Mouse (Mus musculus) MEL (cell line): ENCODE data around the gene Wdr61. TPM values are rescaled to one million over a fixed set of nuclear protein-coding genes. Genes with fewer than 3 reads are reported as not detected.
A peak's percentile ranks its signal among the peaks of the same experiment; 100 is the strongest.

ENCODE experiments used
- DNase-seq: peaks from one replicate; pipeline ENCODE4 v3.0.0; 2011; ENCODE audit warnings: low read depth, low spot score
- H3K27ac ChIP-seq: 2 replicates; pipeline ENCODE4 v1.5.1; 2012; ENCODE audit warnings: low read depth, mild to moderate bottlenecking, control low read depth, low read length, moderate library complexity; ENCODE audit not compliant: control insufficient read depth
- H3K27me3 ChIP-seq, 2 experiments: fragments of 150-350 bp in 1 of 2; sonication (generic) in 1 of 2; 2 replicates each; pipeline ENCODE4 v1.6.1; 2012; ENCODE audit warnings: low read length in 2 of 2, mild to moderate bottlenecking in 2 of 2, improper control_type of control experiment in 1 of 2, moderate library complexity in 1 of 2; ENCODE audit not compliant: insufficient read depth in 2 of 2, control insufficient read depth in 1 of 2
- H3K36me3 ChIP-seq, 2 experiments: 2 replicates each; pipeline ENCODE4 v1.6.1; 2012 to 2014; ENCODE audit warnings: low read length in 2 of 2, improper control_type of control experiment in 1 of 2, inconsistent platforms in 1 of 2, mild to moderate bottlenecking in 1 of 2; ENCODE audit not compliant: insufficient read depth in 2 of 2, control insufficient read depth in 1 of 2
- H3K4me1 ChIP-seq, 2 experiments: fragments of 150-350 bp in 1 of 2; sonication (generic) in 1 of 2; 2 replicates each; pipeline ENCODE4 v1.6.1; 2012; ENCODE audit warnings: low read length in 2 of 2, improper control_type of control experiment in 1 of 2, mild to moderate bottlenecking in 1 of 2; ENCODE audit not compliant: insufficient read depth in 2 of 2, control insufficient read depth in 1 of 2
- H3K4me3 ChIP-seq, 2 experiments: fragments of 150-350 bp in 1 of 2; sonication (generic) in 1 of 2; 2 replicates each; pipeline ENCODE4 v1.5.1; 2012; ENCODE audit warnings: low read depth in 2 of 2, low read length in 2 of 2, mild to moderate bottlenecking in 2 of 2, moderate library complexity in 2 of 2, control low read depth in 1 of 2, improper control_type of control experiment in 1 of 2; ENCODE audit not compliant: control insufficient read depth in 1 of 2, insufficient read depth in 1 of 2
- H3K79me2 ChIP-seq: 2 replicates; pipeline ENCODE4 v1.6.1; 2012; ENCODE audit warnings: mild to moderate bottlenecking, low read length, moderate library complexity; ENCODE audit not compliant: control insufficient read depth, poor library complexity, insufficient read depth
- H3K9ac ChIP-seq: 2 replicates; pipeline ENCODE4 v1.6.1; 2012; ENCODE audit warnings: low read depth, mild to moderate bottlenecking, control low read depth, low read length, moderate library complexity; ENCODE audit not compliant: control insufficient read depth, poor library complexity, severe bottlenecking
- H3K9me3 ChIP-seq: fragments of 150-350 bp; sonication (generic); replicated peaks from 2 replicates; pipeline ENCODE4 v1.6.1; 2012; ENCODE audit warnings: mild to moderate bottlenecking, low read length, improper control_type of control experiment, moderate library complexity; ENCODE audit not compliant: insufficient read depth
- BHLHE40 ChIP-seq: IDR thresholded peaks from 2 replicates; pipeline ENCODE4 v1.6.1; 2012; ENCODE audit warnings: low read depth, mild to moderate bottlenecking, inconsistent platforms, low read length, improper control_type of control experiment, borderline replicate concordance
- CHD1 ChIP-seq: IDR thresholded peaks from 2 replicates; pipeline ENCODE4 v1.6.1; 2012; ENCODE audit warnings: low read depth, mild to moderate bottlenecking, inconsistent platforms, low read length, improper control_type of control experiment
- CHD2 ChIP-seq: IDR thresholded peaks from 2 replicates; pipeline ENCODE4 v1.6.1; 2011; ENCODE audit warnings: low read length, improper control_type of control experiment
- E2F4 ChIP-seq: IDR thresholded peaks from 2 replicates; pipeline ENCODE4 v1.6.1; 2011; ENCODE audit warnings: low read depth, low read length, improper control_type of control experiment, borderline replicate concordance
- ETS1 ChIP-seq: IDR thresholded peaks from 2 replicates; pipeline ENCODE4 v1.6.1; 2012; ENCODE audit warnings: low read depth, mild to moderate bottlenecking, inconsistent platforms, low read length, improper control_type of control experiment, moderate library complexity
- GABPA ChIP-seq: IDR thresholded peaks from 2 replicates; pipeline ENCODE4 v1.6.1; 2012; ENCODE audit warnings: low read depth, mild to moderate bottlenecking, inconsistent platforms, low read length, improper control_type of control experiment, moderate library complexity
- GATA1 ChIP-seq: IDR thresholded peaks from 2 replicates; pipeline ENCODE4 v1.6.1; 2011; ENCODE audit warnings: low read depth, low read length, improper control_type of control experiment
- HCFC1 ChIP-seq: IDR thresholded peaks from 2 replicates; pipeline ENCODE4 v1.6.1; 2012; ENCODE audit warnings: low read depth, mild to moderate bottlenecking, inconsistent platforms, low read length, improper control_type of control experiment, moderate library complexity
- KAT2A ChIP-seq: conservative IDR thresholded peaks from 2 replicates; pipeline ENCODE4 v1.6.1; 2012; ENCODE audit warnings: low read depth, low read length, improper control_type of control experiment, inconsistent platforms
- MAFK ChIP-seq: IDR thresholded peaks from 2 replicates; pipeline ENCODE4 v1.6.1; 2011; ENCODE audit warnings: low read depth, mild to moderate bottlenecking, low read length, improper control_type of control experiment, borderline replicate concordance
- MAX ChIP-seq: IDR thresholded peaks from 2 replicates; pipeline ENCODE4 v1.6.1; 2011; ENCODE audit warnings: low read length, improper control_type of control experiment
- MEF2A ChIP-seq: IDR thresholded peaks from 2 replicates; pipeline ENCODE4 v1.6.1; 2014; ENCODE audit warnings: low read depth, mild to moderate bottlenecking, inconsistent platforms, low read length, improper control_type of control experiment; ENCODE audit not compliant: poor library complexity, insufficient replicate concordance, severe bottlenecking; ENCODE audit errors: extremely low read depth
- MYB ChIP-seq: IDR thresholded peaks from 2 replicates; pipeline ENCODE4 v1.6.1; 2011; ENCODE audit warnings: mild to moderate bottlenecking, low read depth, low read length, improper control_type of control experiment
- MYC ChIP-seq: IDR thresholded peaks from 2 replicates; pipeline ENCODE4 v1.6.1; 2011; ENCODE audit warnings: low read depth, mild to moderate bottlenecking, low read length, improper control_type of control experiment, moderate library complexity
- NELFE ChIP-seq: IDR thresholded peaks from 2 replicates; pipeline ENCODE4 v1.6.1; 2011; ENCODE audit warnings: low read depth, low read length, improper control_type of control experiment
- NRF1 ChIP-seq: IDR thresholded peaks from 2 replicates; pipeline ENCODE4 v1.6.1; 2014; ENCODE audit warnings: low read depth, mild to moderate bottlenecking, inconsistent platforms, low read length, improper control_type of control experiment, moderate library complexity; ENCODE audit not compliant: poor library complexity, insufficient read depth, severe bottlenecking
- POLR2AphosphoS2 ChIP-seq: IDR thresholded peaks from 2 replicates; pipeline ENCODE4 v1.6.1; 2011; ENCODE audit warnings: low read length, improper control_type of control experiment
- POLR2AphosphoS5 ChIP-seq: IDR thresholded peaks from 2 replicates; pipeline ENCODE4 v1.6.1; 2012; ENCODE audit warnings: low read depth, borderline replicate concordance, mild to moderate bottlenecking, inconsistent platforms, low read length, moderate library complexity, mixed read lengths
- RAD21 ChIP-seq: IDR thresholded peaks from 2 replicates; pipeline ENCODE4 v1.6.1; 2011; ENCODE audit warnings: mild to moderate bottlenecking, low read depth, low read length, improper control_type of control experiment
- RCOR1 ChIP-seq: IDR thresholded peaks from 2 replicates; pipeline ENCODE4 v1.6.1; 2012; ENCODE audit warnings: low read depth, mild to moderate bottlenecking, inconsistent platforms, low read length, improper control_type of control experiment
- TAL1 ChIP-seq: IDR thresholded peaks from 2 replicates; pipeline ENCODE4 v1.6.1; 2012; ENCODE audit warnings: mild to moderate bottlenecking, inconsistent platforms, low read length, moderate library complexity, mixed read lengths
- TBP ChIP-seq: IDR thresholded peaks from 2 replicates; pipeline ENCODE4 v1.8.0; 2011; ENCODE audit warnings: low read depth, low read length, improper control_type of control experiment
- TCF12 ChIP-seq: IDR thresholded peaks from 2 replicates; pipeline ENCODE4 v1.6.1; 2014; ENCODE audit warnings: low read depth, mild to moderate bottlenecking, inconsistent platforms, low read length, improper control_type of control experiment, moderate library complexity
- USF1 ChIP-seq: IDR thresholded peaks from 2 replicates; pipeline ENCODE4 v1.6.1; 2014; ENCODE audit warnings: low read depth, mild to moderate bottlenecking, inconsistent platforms, low read length, improper control_type of control experiment, moderate library complexity
- USF2 ChIP-seq, 2 experiments: IDR thresholded peaks; 2 replicates each; pipeline ENCODE4 v1.6.1; 2011 to 2012; ENCODE audit warnings: improper control_type of control experiment in 2 of 2, low read length in 2 of 2, borderline replicate concordance in 1 of 2, inconsistent platforms in 1 of 2, low read depth in 1 of 2, mild to moderate bottlenecking in 1 of 2; ENCODE audit not compliant: insufficient read depth in 1 of 2
- ZC3H11A ChIP-seq: IDR thresholded peaks from 2 replicates; pipeline ENCODE4 v1.6.1; 2012; ENCODE audit warnings: low read depth, mild to moderate bottlenecking, inconsistent platforms, low read length, improper control_type of control experiment
- ZKSCAN1 ChIP-seq: IDR thresholded peaks from 2 replicates; pipeline ENCODE4 v1.6.1; 2012; ENCODE audit warnings: low read depth, mild to moderate bottlenecking, inconsistent platforms, low read length, improper control_type of control experiment, moderate library complexity
- polyA plus RNA-seq, 2 experiments: library from polyadenylated mRNA; stranded (reverse) in 1 of 2; unstranded in 1 of 2; fragments of >175 nt in 1 of 2; fragments of >200 nt in 1 of 2; gene quantifications; 2 replicates each; pipeline versions ENCODE4 v1.2.1 to v1.2.4; 2012; ENCODE audit warnings: low replicate concordance in 2 of 2, low read depth in 1 of 2; ENCODE audit not compliant: insufficient read length in 2 of 2, insufficient read depth in 1 of 2, missing spikeins in 1 of 2
- total RNA-seq: library from RNA; depleted of rRNA; stranded (reverse); fragments of 300-350 nt; gene quantifications from 2 replicates; pipeline ENCODE4 v1.2.3, GENCODE M21; 2012

The Wdr61 gene
- total and polyA plus RNA-seq, 3 experiments: 182 to 217 TPM; not detected in 1

- no peak for TF ChIP-seq KAT2A
- no peak for TF ChIP-seq CHD2
- TF ChIP-seq HCFC1: 0 out of 2 replicates have a peak, but pooled peaks have one; percentile 53
- TF ChIP-seq POLR2AphosphoS2: 0 out of 2 replicates have a peak, but pooled peaks have one; percentile 28
- TF ChIP-seq TBP: 0 out of 2 replicates have a peak, but pooled peaks have one; percentile 16
- TF ChIP-seq MAFK: peak; percentile 69
- peak; percentile 96 for TF ChIP-seq ETS1
- TF ChIP-seq POLR2AphosphoS5: no peak
- TF ChIP-seq MAX: peak; percentile 69
- peak; percentile 98 for TF ChIP-seq GATA1
- peak; percentile 98 for TF ChIP-seq TCF12
- peak; percentile 90 for TF ChIP-seq MYC
- TF ChIP-seq RCOR1: peak; percentile 97
Observed at GRCm38 (mm10) chr9:54704361-54704760, 30.0 kb downstream of the Wdr61 start (continued).

- Histone ChIP-seq H3K4me1 (peaks cover 43 to 60% of the 10 kb centered on the region in 2 experiments), H3K4me3 (no peak overlapping the region)
- TF ChIP-seq RCOR1 (no peak), GABPA (no peak), ZC3H11A (no peak), USF2 (IDR thresholded peaks at IDR 0.05; ENCODE audit: borderline replicate concordance in 1 of 2, insufficient read depth in 1 of 2, low read depth in 1 of 2, low read length in 2 of 2) (no peak), CHD1 (no peak), USF1 (no peak), HCFC1 (no peak), MEF2A (no peak), ZKSCAN1 (no peak), MYC (no peak), POLR2AphosphoS2 (no peak), KAT2A (no peak), RAD21 (no peak), NELFE (no peak), NRF1 (no peak), E2F4 (no peak), BHLHE40 (no peak), MAX (no peak), TAL1 (no peak), MYB (no peak)
- TF ChIP-seq, all 39 proteins: peak for 0
- Histone ChIP-seq H3K36me3 (peaks cover 0 to 59% of the 10 kb centered on the region in 2 experiments; a peak in 3 of 4 replicates), H3K9me3 (no peaks in the 10 kb centered on the region), H3K27me3 (no peaks in the 10 kb centered on the region), H3K79me2 (peaks cover 28% of the 10 kb centered on the region), H3K27ac (no peak overlapping the region), H3K9ac (no peak overlapping the region)
- DNase-seq: no peak
Observed at GRCm38 (mm10) chr9:54702581-54702980, 31.7 kb downstream of the Wdr61 start.
